Mouse (Mus musculus) monocyte, adult 2 months (primary cell): ENCODE measurements around the gene Olfr1303.

ENCODE experiments used
- DNase-seq, 2 experiments: peaks; one replicate each; pipeline ENCODE4 v3.0.0; 2022; ENCODE audit warnings: low spot score in 2 of 2, low read depth in 1 of 2

The Olfr1303 gene

GRCm38 (mm10) chr2:111820240-111820639 is at the start of gene Olfr1303:
Gene Olfr1303, minus strand, starts transcription at chr2:111820340.
- no peak for DNase-seq

GRCm38 (mm10) chr2:111812936-111813335 is 7.2 kb downstream of the Olfr1303 start:
- DNase-seq, result no peak

DNA sequence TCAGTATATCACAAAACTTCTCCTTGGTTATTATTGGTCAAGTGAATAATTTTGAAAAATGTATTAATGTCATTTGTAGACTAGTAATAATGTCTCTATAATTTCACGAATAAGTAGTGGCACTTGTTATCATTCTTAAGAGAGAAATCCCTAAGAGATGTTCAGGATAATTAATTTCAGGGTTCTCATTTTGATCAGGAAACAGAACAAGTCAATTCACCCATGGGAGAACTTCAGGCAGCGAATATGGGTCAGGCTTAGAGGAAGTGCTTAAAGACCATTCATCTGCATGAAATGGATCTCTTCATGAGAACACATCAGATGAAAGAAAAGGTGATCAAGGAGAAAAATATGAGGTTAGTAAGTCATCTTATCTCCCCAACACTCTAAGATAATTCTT is 43.0 kb downstream of the Olfr1303 start, which contains the start of gene Olfr1302:
Olfr1302 (plus strand) TSS at position 301 of the 400 bp plus-strand sequence.
- no peak for DNase-seq
